Mouse (Mus musculus) olfactory bulb, adult 2 months (tissue): Measurements from ENCODE around the gene Tnfrsf1b.

Experiments
- CTCF ChIP-seq: fragments of 200-500 bp; IDR thresholded peaks from 2 replicates; pipeline ENCODE4 v1.5.1; 2012; ENCODE audit warnings: low read depth, mild to moderate bottlenecking, low read length, moderate library complexity; ENCODE audit not compliant: insufficient read depth
- POLR2A ChIP-seq: fragments of 200-500 bp; IDR thresholded peaks from 2 replicates; pipeline ENCODE4 v1.6.1; 2012; ENCODE audit warnings: mild to moderate bottlenecking, low read depth, low read length, moderate library complexity; ENCODE audit not compliant: insufficient read depth

DNA sequence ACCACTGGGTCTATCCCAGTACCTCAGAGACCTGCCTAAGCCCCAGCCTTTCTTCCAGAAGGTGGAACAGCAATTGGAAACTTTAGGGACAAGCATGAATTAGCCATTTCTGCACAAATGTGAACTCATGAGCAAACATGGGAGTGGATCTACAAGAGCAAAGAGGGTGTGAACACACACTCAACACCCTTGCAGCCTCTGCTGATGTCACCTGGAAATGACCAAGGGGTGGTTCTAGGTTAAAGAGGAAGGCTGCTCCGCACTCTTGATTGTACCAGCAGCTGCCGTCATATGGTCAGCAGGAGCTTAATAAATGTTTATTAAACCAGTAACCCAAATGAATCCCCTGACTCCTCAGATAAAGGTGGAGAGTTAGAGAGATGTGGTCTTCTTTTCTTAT is 16.0 kb downstream of the Tnfrsf1b start:
- no peak for TF ChIP-seq CTCF
- no peak for TF ChIP-seq POLR2A
